Mouse (Mus musculus) kidney, embryonic 16.5 days (tissue): ENCODE data around the gene Sva. TPM values are rescaled to one million over a fixed set of nuclear protein-coding genes. Genes with fewer than 3 reads are reported as not detected.

Experiments used
- ATAC-seq: fragments of 200-750 bp; cut with Nextera tagmentation; 2 replicates; pipeline ENCODE4 v1.8.0; 2017; ENCODE audit warnings: moderate TSS enrichment; ENCODE audit not compliant: low FRiP score, low TSS enrichment
- H3K27ac ChIP-seq: fragments of 300-500 bp; sonication (generic); 2 replicates; pipeline ENCODE4 v1.5.1; 2014; ENCODE audit warnings: low read length
- H3K27me3 ChIP-seq: fragments of 300-500 bp; sonication (generic); 2 replicates; pipeline ENCODE4 v1.6.1; 2014; ENCODE audit warnings: low read length, control low read depth, mixed read lengths; ENCODE audit not compliant: insufficient read depth
- H3K36me3 ChIP-seq: fragments of 300-500 bp; sonication (generic); 2 replicates; pipeline ENCODE4 v1.6.1; 2014; ENCODE audit warnings: low read length, control low read depth, mixed read lengths; ENCODE audit not compliant: insufficient read depth
- H3K4me1 ChIP-seq: fragments of 300-500 bp; sonication (generic); 2 replicates; pipeline ENCODE4 v1.6.1; 2014; ENCODE audit warnings: low read length, control low read depth, mixed read lengths; ENCODE audit not compliant: insufficient read depth
- H3K4me2 ChIP-seq: fragments of 300-500 bp; sonication (generic); replicated peaks from 2 replicates; pipeline ENCODE4 v1.6.1; 2014; ENCODE audit warnings: low read depth, low read length
- H3K4me3 ChIP-seq: fragments of 300-500 bp; sonication (generic); 2 replicates; pipeline ENCODE4 v1.5.1; 2014; ENCODE audit warnings: mild to moderate bottlenecking, low read length
- H3K9ac ChIP-seq: fragments of 300-500 bp; sonication (generic); replicated peaks from 2 replicates; pipeline ENCODE4 v1.6.1; 2014; ENCODE audit warnings: low read length
- H3K9me3 ChIP-seq: fragments of 300-500 bp; sonication (generic); 2 replicates; pipeline ENCODE4 v1.6.1; 2016; ENCODE audit warnings: low read length, control low read depth
- polyA plus RNA-seq: library from polyadenylated mRNA; unstranded; fragments of >200 nt; fragmentation: Nextera tagmentation; extraction: Ambion mirVana; gene quantifications from 2 replicates; pipeline ENCODE4 v1.2.1, GENCODE M21; 2015

The Sva gene
- not detected in 2 replicates for polyA plus RNA-seq

- Histone ChIP-seq H3K27ac (no peak within 1 kb of the TSS), H3K36me3 (no peaks in the 10 kb centered on the region), H3K4me3 (no peak within 1 kb of the TSS), H3K9me3 (no peaks in the 10 kb centered on the region), H3K4me1 (no peaks in the 10 kb centered on the region), H3K27me3 (no peaks in the 10 kb centered on the region), H3K4me2 (no peak within 1 kb of the TSS), H3K9ac (no peak within 1 kb of the TSS)
- no peak for ATAC-seq
These were observed at the start of gene Sva for GRCm38 (mm10) chr6:42038094-42038493. Gene Sva, plus strand, starts transcription at chr6:42038394.

Other genes starting within 250 kb of the Sva start
- gene Pip, start 190.9 kb upstream of the Sva start, polyA plus RNA-seq = not detected in 2 replicates
- gene Sval2, start 185.4 kb upstream of the Sva start, polyA plus RNA-seq = not detected in 2 replicates
- not detected in 2 replicates for gene Sval1, start 86.8 kb upstream of the Sva start, polyA plus RNA-seq
- gene Sval3, start 70.3 kb upstream of the Sva start, polyA plus RNA-seq = not detected in 2 replicates
- not detected in 2 replicates for gene Tas2r139, start 102.5 kb downstream of the Sva start, polyA plus RNA-seq
- not detected in 2 replicates for gene Tas2r144, start 176.9 kb downstream of the Sva start, polyA plus RNA-seq
- gene Gstk1, start 207.5 kb downstream of the Sva start, polyA plus RNA-seq = 36.7 and 37.8 TPM in 2 replicates
- 4.6 and 4.9 TPM in 2 replicates for gene Tmem139, start 223.6 kb downstream of the Sva start, polyA plus RNA-seq
- 70.6 and 71.2 TPM in 2 replicates for gene Casp2, start 226.6 kb downstream of the Sva start, polyA plus RNA-seq
- gene Clcn1, start 248.3 kb downstream of the Sva start, polyA plus RNA-seq = 0.17 and 0.29 TPM in 2 replicates